Mouse (Mus musculus) cortical plate, adult 2 months (tissue): Measurements from ENCODE around the gene Gm6408.

Experiments used
- CTCF ChIP-seq: fragments of 200-500 bp; IDR thresholded peaks from 2 replicates; pipeline ENCODE4 v1.5.1; 2011; ENCODE audit warnings: mild to moderate bottlenecking, control low read depth, low read length; ENCODE audit not compliant: insufficient read depth; ENCODE audit errors: extremely low read depth
- POLR2A ChIP-seq: fragments of 200-500 bp; IDR thresholded peaks from 2 replicates; pipeline ENCODE4 v1.6.1; 2011; ENCODE audit warnings: mild to moderate bottlenecking, low read length, control low read depth; ENCODE audit not compliant: insufficient read depth; ENCODE audit errors: extremely low read depth

DNA sequence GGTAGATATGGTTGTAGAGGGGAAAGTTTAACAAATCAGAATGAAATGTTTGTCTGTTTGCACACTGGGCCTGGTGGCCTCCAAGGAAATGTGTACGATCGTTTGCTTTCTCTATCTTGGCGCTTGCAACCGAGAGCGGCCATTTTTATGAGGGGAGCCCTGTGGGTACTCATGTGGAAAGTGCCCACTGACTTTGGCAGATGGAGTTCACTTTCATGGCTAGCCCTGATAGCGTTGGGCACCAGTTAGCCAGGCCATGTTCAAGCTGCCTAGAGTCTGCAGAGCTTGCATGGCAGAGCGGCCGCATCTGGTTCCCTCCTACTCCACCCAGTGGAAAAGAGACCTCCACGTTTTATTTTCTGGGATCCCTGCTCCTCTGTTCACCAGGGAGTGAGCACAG is 10.9 kb upstream of the Gm6408 start:
- TF ChIP-seq CTCF (no peak), POLR2A (no peak)
